Mouse (Mus musculus): ENCODE measurements around the gene Pitpnm3. TPM values are rescaled to one million over a fixed set of nuclear protein-coding genes. Genes with fewer than 3 reads are reported as not detected.

Gene Pitpnm3
- polyA plus RNA-seq, 1 experiment: 1.1 TPM

DNA sequence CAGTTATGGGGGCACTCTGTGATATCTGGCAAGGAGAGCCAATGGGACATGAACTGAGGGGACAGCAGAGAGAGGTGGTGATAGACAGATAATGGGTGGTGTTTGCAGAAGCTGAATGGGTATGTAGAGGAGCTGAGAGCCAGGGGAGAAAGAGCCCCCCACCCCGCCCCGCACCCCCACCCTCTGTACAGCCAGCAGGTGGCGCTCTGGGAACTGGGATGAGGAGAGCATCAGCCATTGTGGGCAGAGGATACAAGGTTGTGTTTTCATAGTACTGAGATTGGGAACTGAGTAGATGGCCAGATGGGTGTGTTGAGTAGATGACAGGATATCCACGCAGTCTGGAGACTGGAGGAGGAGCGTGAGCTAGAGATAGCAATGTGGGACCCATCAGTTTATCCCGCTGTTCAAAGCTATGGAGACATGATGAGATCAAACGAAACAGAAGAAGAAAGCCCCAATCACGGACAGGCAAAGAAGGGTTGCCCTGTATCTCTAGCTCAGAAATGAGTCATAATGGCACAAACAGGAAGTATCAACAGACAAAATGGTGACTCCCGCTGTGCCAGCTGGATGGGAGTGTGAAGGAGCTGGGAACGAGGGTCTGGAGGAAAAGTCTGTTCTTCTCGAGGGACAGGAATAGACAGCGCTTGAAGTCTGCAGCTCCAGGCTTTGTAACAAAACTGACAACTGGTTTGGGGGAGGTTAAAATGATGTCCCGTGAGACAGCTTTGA lies 118.9 kb downstream of the Pitpnm3 start:
- H3K27ac ChIP-seq (ENCODE audit: insufficient read depth, low read length): no peak overlapping the region
- H3K4me3 ChIP-seq (ENCODE audit: insufficient read depth, low read length): no peak overlapping the region
- H3K4me1 ChIP-seq (ENCODE audit: control insufficient read depth, insufficient read depth, low read length): no peaks in the 10 kb centered on the region
- TF ChIP-seq POLR2A (IDR thresholded peaks at IDR 0.05; ENCODE audit: low read depth, low read length) (no peak), CTCF (IDR thresholded peaks at IDR 0.05; ENCODE audit: borderline replicate concordance, insufficient read depth, low read length) (no peak)

DNA sequence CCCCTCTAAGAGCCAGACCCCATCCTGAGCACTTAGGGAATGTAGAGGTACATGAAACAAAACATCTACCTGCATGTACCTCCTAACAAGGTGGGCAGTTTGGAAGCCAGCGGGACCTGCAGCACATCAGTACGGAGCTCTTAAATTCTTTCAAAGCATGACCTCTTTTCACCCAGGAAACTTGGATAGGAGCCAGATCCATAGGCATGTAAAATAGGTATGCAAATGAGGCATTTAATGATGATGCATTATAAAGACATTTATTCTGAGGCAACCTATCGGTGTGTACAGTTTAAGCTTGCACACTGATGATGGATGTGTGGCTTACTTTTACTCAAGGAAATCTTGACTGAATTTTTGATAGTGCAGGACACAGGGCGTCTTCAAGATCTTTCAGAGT lies 120.9 kb downstream of the Pitpnm3 start:
- Histone ChIP-seq H3K4me3 (ENCODE audit: insufficient read depth, low read length) (no peak overlapping the region), H3K27ac (ENCODE audit: insufficient read depth, low read length) (no peak overlapping the region), H3K4me1 (ENCODE audit: control insufficient read depth, insufficient read depth, low read length) (no peaks in the 10 kb centered on the region; the same call in 1 of the 2 replicates)
- TF ChIP-seq CTCF (IDR thresholded peaks at IDR 0.05; ENCODE audit: borderline replicate concordance, insufficient read depth, low read length): no peak
- no peak for TF ChIP-seq POLR2A (IDR thresholded peaks at IDR 0.05; ENCODE audit: low read depth, low read length)

DNA sequence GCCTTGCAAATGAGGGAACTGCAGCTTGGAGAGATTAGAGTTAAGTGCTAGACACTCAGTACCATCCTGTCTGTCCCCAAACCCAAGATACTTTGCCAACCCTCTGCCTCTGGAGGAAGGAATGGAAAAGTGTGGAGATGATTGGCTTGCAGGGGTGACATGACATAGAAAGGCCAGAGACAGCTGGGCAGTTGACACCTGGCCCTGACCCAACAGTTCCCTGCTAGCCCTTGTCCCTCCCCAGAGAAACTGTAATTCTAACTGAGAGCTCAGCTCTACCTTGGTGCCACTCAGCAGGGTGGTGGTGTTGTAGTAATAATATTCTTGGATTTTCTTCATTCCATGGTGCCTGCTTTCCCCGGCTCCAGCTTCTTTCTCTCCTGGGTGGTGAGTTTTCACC lies 123.6 kb downstream of the Pitpnm3 start:
- Histone ChIP-seq H3K27ac (ENCODE audit: insufficient read depth, low read length) (no peak overlapping the region), H3K4me3 (ENCODE audit: insufficient read depth, low read length) (no peak overlapping the region), H3K4me1 (ENCODE audit: control insufficient read depth, insufficient read depth, low read length) (no peaks in the 10 kb centered on the region; the same call in 1 of the 2 replicates)
- TF ChIP-seq CTCF (IDR thresholded peaks at IDR 0.05; ENCODE audit: borderline replicate concordance, insufficient read depth, low read length) (no peak), POLR2A (IDR thresholded peaks at IDR 0.05; ENCODE audit: low read depth, low read length) (no peak)

DNA sequence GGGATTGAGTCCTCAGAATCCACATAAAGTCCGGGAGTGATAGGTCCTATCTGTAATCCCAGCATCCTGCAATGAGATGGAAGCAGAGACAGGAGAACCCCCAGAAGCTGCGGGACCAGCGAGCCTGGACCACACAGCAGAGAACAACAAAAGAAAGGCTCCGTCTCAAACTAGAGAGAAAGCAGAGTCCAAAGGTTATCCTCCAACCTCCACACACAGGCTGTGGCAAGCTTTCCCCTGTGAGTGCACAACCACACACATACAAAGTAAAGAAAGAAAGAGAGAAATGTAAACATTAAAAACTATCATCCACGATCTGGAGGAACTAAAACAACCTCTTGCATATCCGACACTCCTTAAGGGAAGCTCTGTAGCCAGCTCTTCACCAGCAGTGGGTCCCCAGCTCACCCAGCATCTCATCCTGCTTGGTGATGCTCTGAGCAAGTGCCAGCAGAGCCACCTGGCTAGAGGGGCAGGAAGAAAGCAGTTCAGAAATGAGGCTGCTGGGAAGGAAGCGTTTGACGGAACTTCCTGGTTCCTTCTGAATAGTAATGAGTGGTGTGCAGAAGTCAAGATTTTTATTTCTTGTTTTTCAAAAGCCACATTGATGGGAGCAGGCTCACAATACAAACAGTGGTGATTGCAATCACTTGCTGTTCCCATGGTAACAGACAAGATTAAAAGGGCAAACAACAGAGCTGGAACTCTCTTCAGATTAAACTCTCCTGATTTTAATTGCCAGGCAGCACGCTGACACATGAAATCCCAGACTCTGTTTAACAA lies 124.4 kb downstream of the Pitpnm3 start:
- TF ChIP-seq CTCF (IDR thresholded peaks at IDR 0.05; ENCODE audit: borderline replicate concordance, insufficient read depth, low read length): no peak
- TF ChIP-seq POLR2A (IDR thresholded peaks at IDR 0.05; ENCODE audit: low read depth, low read length): no peak
- Histone ChIP-seq H3K4me1 (ENCODE audit: control insufficient read depth, insufficient read depth, low read length) (no peaks in the 10 kb centered on the region; the same call in 1 of the 2 replicates), H3K27ac (ENCODE audit: insufficient read depth, low read length) (no peak overlapping the region), H3K4me3 (ENCODE audit: insufficient read depth, low read length) (no peak overlapping the region)

DNA sequence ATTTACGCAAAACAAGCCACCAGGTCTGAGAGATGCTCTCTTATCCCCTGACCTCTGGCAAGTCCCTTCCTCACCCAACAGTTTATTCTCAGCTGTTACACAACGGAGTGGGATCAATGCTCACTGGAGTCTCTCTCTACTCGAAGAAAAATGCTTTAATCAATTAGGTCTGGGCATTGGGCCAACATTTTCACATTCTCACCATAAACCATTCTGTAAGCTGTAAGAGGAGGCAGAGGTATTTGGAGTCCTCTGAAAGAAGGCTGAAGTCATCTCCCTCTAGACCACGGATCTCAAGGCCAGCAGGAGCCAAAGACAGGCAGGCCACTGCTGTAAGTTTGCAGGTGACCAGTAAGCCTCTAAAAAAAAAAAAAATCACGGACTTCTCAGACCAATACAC lies 125.2 kb downstream of the Pitpnm3 start:
- TF ChIP-seq POLR2A (IDR thresholded peaks at IDR 0.05; ENCODE audit: low read depth, low read length): no peak
- TF ChIP-seq CTCF (IDR thresholded peaks at IDR 0.05; ENCODE audit: borderline replicate concordance, insufficient read depth, low read length): no peak
- H3K27ac ChIP-seq (ENCODE audit: insufficient read depth, low read length): no peak overlapping the region

DNA sequence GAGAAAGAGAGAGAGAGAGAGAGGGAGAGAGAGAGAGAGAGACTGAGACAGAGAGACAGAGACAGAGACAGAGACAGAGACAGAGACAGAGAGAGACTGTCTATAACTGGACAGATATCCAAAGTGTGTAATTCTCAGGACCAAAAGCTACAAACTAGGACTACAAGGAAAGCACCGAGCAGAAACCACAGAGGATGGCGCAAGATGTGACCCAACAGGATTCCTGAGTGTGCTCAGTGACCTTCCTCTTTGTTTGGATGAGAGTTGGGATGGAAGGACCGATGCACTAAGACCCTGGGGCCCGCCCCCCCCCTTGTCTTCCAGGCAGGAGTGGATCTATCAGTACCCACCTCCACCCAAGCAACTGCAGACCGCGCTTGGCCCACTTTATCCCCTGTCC lies 130.0 kb downstream of the Pitpnm3 start:
- no peak overlapping the region for H3K27ac ChIP-seq (ENCODE audit: insufficient read depth, low read length)
- TF ChIP-seq POLR2A (IDR thresholded peaks at IDR 0.05; ENCODE audit: low read depth, low read length): no peak
- no peak for TF ChIP-seq CTCF (IDR thresholded peaks at IDR 0.05; ENCODE audit: borderline replicate concordance, insufficient read depth, low read length)
- H3K4me3 ChIP-seq (ENCODE audit: insufficient read depth, low read length): no peak overlapping the region

More for the DNA sequence above, 125.2 kb downstream of the Pitpnm3 start:
- H3K4me1 ChIP-seq (ENCODE audit: control insufficient read depth, insufficient read depth, low read length): no peaks in the 10 kb centered on the region; the same call in 1 of the 2 replicates
- H3K4me3 ChIP-seq (ENCODE audit: insufficient read depth, low read length): no peak overlapping the region

DNA sequence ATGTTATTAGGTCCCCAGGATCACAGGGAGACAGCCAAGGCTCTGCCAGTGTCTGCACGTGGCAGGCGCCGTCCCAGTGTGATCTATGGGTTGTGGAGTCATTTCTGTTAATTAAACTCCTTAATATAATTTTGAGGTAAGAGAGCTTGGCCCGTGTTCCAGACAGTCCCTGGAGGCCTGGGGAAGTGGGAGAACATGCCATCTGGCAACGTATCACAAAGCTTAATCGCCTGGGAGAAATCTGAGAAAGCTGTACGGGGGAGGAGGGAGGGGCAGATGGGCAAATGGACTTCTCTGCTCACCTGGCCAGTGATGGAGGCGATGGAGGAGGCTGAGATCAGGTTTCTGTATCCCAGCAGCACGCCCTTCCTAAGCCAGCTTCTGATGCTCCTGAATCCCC lies 132.4 kb downstream of the Pitpnm3 start:
- H3K4me3 ChIP-seq (ENCODE audit: insufficient read depth, low read length): no peak overlapping the region
- H3K4me1 ChIP-seq (ENCODE audit: control insufficient read depth, insufficient read depth, low read length): no peaks in the 10 kb centered on the region
- no peak for TF ChIP-seq CTCF (IDR thresholded peaks at IDR 0.05; ENCODE audit: borderline replicate concordance, insufficient read depth, low read length)
- TF ChIP-seq POLR2A (IDR thresholded peaks at IDR 0.05; ENCODE audit: low read depth, low read length): no peak
- H3K27ac ChIP-seq (ENCODE audit: insufficient read depth, low read length): no peak overlapping the region

More for the DNA sequence above, 130.0 kb downstream of the Pitpnm3 start:
- H3K4me1 ChIP-seq (ENCODE audit: control insufficient read depth, insufficient read depth, low read length): no peaks in the 10 kb centered on the region; the same call in 1 of the 2 replicates

DNA sequence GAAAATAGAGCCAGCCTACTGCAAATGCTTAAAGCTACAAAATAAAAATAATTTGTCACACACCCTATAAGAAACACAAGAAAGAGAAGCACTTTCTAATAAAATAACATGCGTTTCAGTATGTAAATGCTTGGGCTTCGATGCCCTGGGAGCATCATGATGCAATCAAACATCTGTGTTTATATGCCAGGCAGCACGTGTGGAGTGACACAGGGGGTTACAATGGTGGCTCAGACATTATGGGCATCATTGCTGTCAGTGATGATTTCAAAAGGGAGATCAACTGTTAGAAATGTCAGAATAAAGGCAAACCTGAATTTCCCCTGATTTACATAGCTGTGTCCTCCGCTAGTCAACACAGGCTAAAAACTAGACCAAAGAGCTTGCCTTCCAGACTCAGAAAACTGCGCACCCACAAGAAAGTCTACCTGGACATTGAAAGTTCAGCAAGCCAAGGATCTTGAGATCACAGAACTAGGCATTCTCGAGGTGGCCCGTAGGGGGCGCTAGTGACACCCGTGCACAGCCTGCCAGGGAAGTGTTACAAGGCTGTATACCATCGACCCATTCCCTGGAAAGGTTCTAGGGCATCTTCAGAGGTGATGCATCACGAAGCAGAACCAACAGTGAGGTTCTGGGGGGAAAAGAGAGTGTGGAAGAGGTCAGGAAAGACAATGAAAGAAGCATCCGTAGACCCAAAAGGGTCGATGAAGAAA lies 133.3 kb downstream of the Pitpnm3 start:
- no peak overlapping the region for H3K4me3 ChIP-seq (ENCODE audit: insufficient read depth, low read length)
- H3K27ac ChIP-seq (ENCODE audit: insufficient read depth, low read length): no peak overlapping the region
- no peaks in the 10 kb centered on the region for H3K4me1 ChIP-seq (ENCODE audit: control insufficient read depth, insufficient read depth, low read length)
- TF ChIP-seq POLR2A (IDR thresholded peaks at IDR 0.05; ENCODE audit: low read depth, low read length): no peak
- TF ChIP-seq CTCF (IDR thresholded peaks at IDR 0.05; ENCODE audit: borderline replicate concordance, insufficient read depth, low read length): 0 out of 2 replicates have a peak, but pooled peaks have one; percentile 27

DNA sequence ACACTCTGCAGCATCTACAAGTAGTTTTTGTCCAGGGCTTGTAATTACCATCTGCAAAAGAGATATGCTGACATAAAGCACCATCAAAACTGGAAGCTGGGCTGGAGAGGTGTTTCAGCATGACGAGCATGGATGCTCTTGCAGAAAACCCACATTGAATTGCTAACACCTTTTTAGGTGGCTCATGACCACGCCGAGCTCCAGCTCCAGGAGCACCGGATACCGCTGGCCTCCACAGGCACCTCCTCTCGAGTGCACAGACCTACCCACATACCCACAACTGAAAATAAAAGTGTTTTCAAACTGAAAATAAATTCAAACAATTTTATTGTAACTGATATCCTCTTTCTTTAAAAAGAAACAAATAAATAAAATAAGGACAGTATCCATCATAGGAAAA lies 135.4 kb downstream of the Pitpnm3 start:
- no peak for TF ChIP-seq POLR2A (IDR thresholded peaks at IDR 0.05; ENCODE audit: low read depth, low read length)
- TF ChIP-seq CTCF (IDR thresholded peaks at IDR 0.05; ENCODE audit: borderline replicate concordance, insufficient read depth, low read length): no peak
- no peak overlapping the region for H3K4me3 ChIP-seq (ENCODE audit: insufficient read depth, low read length)
- H3K27ac ChIP-seq (ENCODE audit: insufficient read depth, low read length): no peak overlapping the region
- peaks cover 7% of the 10 kb centered on the region; the same call in 1 of the 2 replicates for H3K4me1 ChIP-seq (ENCODE audit: control insufficient read depth, insufficient read depth, low read length)

Other genes starting within 250 kb of the Pitpnm3 start
- 0.20 and 0.30 TPM in 2 replicates for gene Aipl1, start 98.3 kb downstream of the Pitpnm3 start, polyA plus RNA-seq (2011; ENCODE audit: insufficient read length, low read depth, missing spikeins)
- gene Pimreg, start 93.7 kb downstream of the Pitpnm3 start, polyA plus RNA-seq (2011; ENCODE audit: insufficient read length, low read depth, missing spikeins): 26.6 and 32.9 TPM in 2 replicates
- gene Gm43951, start 71.1 kb upstream of the Pitpnm3 start, polyA plus RNA-seq (2011; ENCODE audit: insufficient read length, low read depth, missing spikeins): 0.90 and 1.1 TPM in 2 replicates
- gene 4933427D14Rik, start 71.7 kb upstream of the Pitpnm3 start, polyA plus RNA-seq (2011; ENCODE audit: insufficient read length, low read depth, missing spikeins): 8.0 and 11.8 TPM in 2 replicates
- 131 and 168 TPM in 2 replicates for gene Txndc17, start 71.8 kb upstream of the Pitpnm3 start, polyA plus RNA-seq (2011; ENCODE audit: insufficient read length, low read depth, missing spikeins)
- gene Med31, start 79.8 kb upstream of the Pitpnm3 start, polyA plus RNA-seq (2011; ENCODE audit: insufficient read length, low read depth, missing spikeins): 13.5 and 13.8 TPM in 2 replicates
- 0.74 TPM in 1 of 2 replicates, not detected in the other for gene Slc13a5, start 131.4 kb upstream of the Pitpnm3 start, polyA plus RNA-seq (2011; ENCODE audit: insufficient read length, low read depth, missing spikeins)
- gene Xaf1, start 165.9 kb upstream of the Pitpnm3 start, polyA plus RNA-seq (2011; ENCODE audit: insufficient read length, low read depth, missing spikeins): 42.3 and 73.5 TPM in 2 replicates
- not detected in 2 replicates for gene Fbxo39, start 178.7 kb upstream of the Pitpnm3 start, polyA plus RNA-seq (2011; ENCODE audit: insufficient read length, low read depth, missing spikeins)
- not detected in 2 replicates for gene Tekt1, start 226.7 kb upstream of the Pitpnm3 start, polyA plus RNA-seq (2011; ENCODE audit: insufficient read length, low read depth, missing spikeins)